In genomic region chr7:99828083-99828570, GRCm38 (mm10) we compare ENCODE assay signal across 8 mouse cellular contexts. TPM values are rescaled to one million over a fixed set of nuclear protein-coding genes. Genes with fewer than 3 reads are reported as not detected.
DNase-seq lines count a peak whose midpoint lies in the region; ATAC-seq and TF ChIP-seq lines count a peak whose summit lies in the region.

Neu3 (minus strand) TSS chr7:99828417.

- H3K9ac ChIP-seq in heart, embryonic 11.5 days (ENCODE audit: low read depth, low read length): peak within 1 kb of the TSS; percentile 84
- H3K9ac ChIP-seq in kidney, embryonic 16.5 days (replicated peaks; ENCODE audit: low read length): peak within 1 kb of the TSS; percentile 69
- H3K9ac ChIP-seq in liver, adult 2 months (ENCODE audit: low read depth, low read length): peak within 1 kb of the TSS; percentile 69

- peaks cover 55% of the 10 kb centered on the region for H3K4me1 ChIP-seq in erythroblast, embryonic 14.5 days (ENCODE audit: control insufficient read depth)
- H3K4me1 ChIP-seq in heart, embryonic 11.5 days (ENCODE audit: control insufficient read depth, insufficient read depth, low read length): peaks cover 21% of the 10 kb centered on the region
- peaks cover 3% of the 10 kb centered on the region; the same call in 1 of the 2 replicates for H3K4me1 ChIP-seq in kidney, embryonic 16.5 days (ENCODE audit: insufficient read depth, low read length)
- peaks cover 4% of the 10 kb centered on the region; the same call in 1 of the 2 replicates for H3K4me1 ChIP-seq in liver, adult 2 months (ENCODE audit: control insufficient read depth, insufficient read depth, low read length)

- peak within 1 kb of the TSS; percentile 69 for H3K4me2 ChIP-seq in heart, embryonic 11.5 days
- peak within 1 kb of the TSS; percentile 55 for H3K4me2 ChIP-seq in kidney, embryonic 16.5 days (replicated peaks; ENCODE audit: low read depth, low read length)
- peak within 1 kb of the TSS; percentile 90 for H3K4me2 ChIP-seq in myocyte (ENCODE audit: low read depth)

- H3ac ChIP-seq in C2C12 (ENCODE audit: control insufficient read depth, insufficient read length, low read depth) (peak within 1 kb of the TSS; percentile 67), myocyte (ENCODE audit: control insufficient read depth, insufficient read length) (no peak within 1 kb of the TSS)

- under 1% methylated on average over 26 of the region's 26 CpGs for WGBS in heart, embryonic 11.5 days (ENCODE audit: insufficient replicate concordance)
- under 1% methylated on average over 26 of the region's 26 CpGs for WGBS in kidney, embryonic 16.5 days
- WGBS in liver, adult 2 months: under 1% methylated on average over 26 of the region's 26 CpGs

- no peaks in the 10 kb centered on the region for H3K27me3 ChIP-seq in C2C12 (ENCODE audit: control insufficient read depth, insufficient read depth, insufficient read length)
- H3K27me3 ChIP-seq in erythroblast, embryonic 14.5 days (ENCODE audit: control insufficient read depth): no peaks in the 10 kb centered on the region
- H3K27me3 ChIP-seq in heart, embryonic 11.5 days (ENCODE audit: control insufficient read depth, insufficient read depth, low read length): no peaks in the 10 kb centered on the region; the same call in 1 of the 2 replicates
- no peaks in the 10 kb centered on the region for H3K27me3 ChIP-seq in kidney, embryonic 16.5 days (ENCODE audit: insufficient read depth, low read length)
- no peaks in the 10 kb centered on the region for H3K27me3 ChIP-seq in liver, adult 2 months (ENCODE audit: control insufficient read depth, insufficient read depth, low read length)
- no peaks in the 10 kb centered on the region for H3K27me3 ChIP-seq in myocyte (ENCODE audit: control insufficient read depth, insufficient read depth, insufficient read length)
- no peaks in the 10 kb centered on the region for H3K27me3 ChIP-seq in splenic B cell, adult 2 months (ENCODE audit: control insufficient read depth, insufficient read depth, low read length, poor library complexity, severe bottlenecking)

- H3K27ac ChIP-seq in heart, embryonic 11.5 days (ENCODE audit: low read depth, low read length): peak within 1 kb of the TSS; percentile 92
- H3K27ac ChIP-seq in kidney, embryonic 16.5 days (ENCODE audit: low read length): peak within 1 kb of the TSS; percentile 80
- peak within 1 kb of the TSS; percentile 64 for H3K27ac ChIP-seq in liver, adult 2 months (replicated peaks; ENCODE audit: insufficient read depth, low read depth, low read length)

- H3K36me3 ChIP-seq in C2C12 (ENCODE audit: control insufficient read depth, insufficient read depth) (no peaks in the 10 kb centered on the region), myocyte (ENCODE audit: control insufficient read depth, insufficient read depth) (no peaks in the 10 kb centered on the region)
- H3K36me3 ChIP-seq in erythroblast, embryonic 14.5 days (ENCODE audit: control insufficient read depth): peaks cover 32% of the 10 kb centered on the region
- no peaks in the 10 kb centered on the region for H3K36me3 ChIP-seq in heart, embryonic 11.5 days (ENCODE audit: control insufficient read depth, insufficient read depth, low read length)
- H3K36me3 ChIP-seq in kidney, embryonic 16.5 days (ENCODE audit: insufficient read depth, low read length): no peaks in the 10 kb centered on the region
- H3K36me3 ChIP-seq in liver, adult 2 months (ENCODE audit: control insufficient read depth, insufficient read depth, low read length): no peaks in the 10 kb centered on the region
- H3K36me3 ChIP-seq in splenic B cell, adult 2 months (ENCODE audit: control insufficient read depth, insufficient read depth, low read length, poor library complexity, severe bottlenecking): no peaks in the 10 kb centered on the region

- no peaks in the 10 kb centered on the region for H3K9me3 ChIP-seq in erythroblast, embryonic 14.5 days (ENCODE audit: control insufficient read depth, low read length)
- no peaks in the 10 kb centered on the region for H3K9me3 ChIP-seq in heart, embryonic 11.5 days (replicated peaks; ENCODE audit: control insufficient read depth, low read length)
- H3K9me3 ChIP-seq in kidney, embryonic 16.5 days (ENCODE audit: low read length): no peaks in the 10 kb centered on the region

- no peaks in the 10 kb centered on the region for H3K79me3 ChIP-seq in C2C12 (ENCODE audit: low read depth)

- no peak for TF ChIP-seq POLR2A in brain, embryonic 14.5 days (IDR thresholded peaks at IDR 0.05; ENCODE audit: borderline replicate concordance, extremely low read depth, insufficient read depth, insufficient read length, poor library complexity, severe bottlenecking)
- no peak for TF ChIP-seq POLR2A in liver, adult 2 months (IDR thresholded peaks at IDR 0.05; ENCODE audit: extremely low read depth, insufficient read depth, low read length)
- TF ChIP-seq POLR2A in myocyte (IDR thresholded peaks at IDR 0.05; ENCODE audit: insufficient read length, low read depth): peak; percentile 80

- peak; percentile 93 for DNase-seq in brain, embryonic 14.5 days (ENCODE audit: low read depth)
- DNase-seq in liver, adult 2 months (ENCODE audit: extremely low read depth, low read depth, low spot score): peak; percentile 89
- DNase-seq in splenic B cell, adult 2 months (ENCODE audit: low read depth, low spot score): peak; percentile 87

- peak within 1 kb of the TSS; percentile 22 for H3K4me3 ChIP-seq in C2C12 (ENCODE audit: insufficient read depth, poor library complexity, severe bottlenecking)
- peak within 1 kb of the TSS; percentile 68 for H3K4me3 ChIP-seq in erythroblast, embryonic 14.5 days (replicated peaks)
- H3K4me3 ChIP-seq in heart, embryonic 11.5 days (ENCODE audit: low read depth, low read length): peak within 1 kb of the TSS; percentile 66
- peak within 1 kb of the TSS; percentile 55 for H3K4me3 ChIP-seq in kidney, embryonic 16.5 days (ENCODE audit: low read length)
- H3K4me3 ChIP-seq in liver, adult 2 months (ENCODE audit: insufficient read depth, low read depth, low read length): peak within 1 kb of the TSS; percentile 74
- H3K4me3 ChIP-seq in myocyte: peak within 1 kb of the TSS; percentile 26

- no peak for TF ChIP-seq CTCF in C2C12 (IDR thresholded peaks at IDR 0.05; ENCODE audit: control insufficient read depth, insufficient read depth, insufficient read length)
- no peak for TF ChIP-seq CTCF in brain, embryonic 14.5 days (IDR thresholded peaks at IDR 0.05; ENCODE audit: borderline replicate concordance, extremely low read depth, insufficient read depth, insufficient read length)
- peak; percentile 24; the same call in 1 of the 2 replicates for TF ChIP-seq CTCF in liver, adult 2 months (IDR thresholded peaks at IDR 0.05; ENCODE audit: low read depth, low read length)

- ATAC-seq in heart, embryonic 11.5 days (replicated peaks; ENCODE audit: insufficient number of reproducible peaks, low FRiP score, low TSS enrichment): peak; percentile 94
- ATAC-seq in kidney, embryonic 16.5 days (ENCODE audit: low FRiP score, low TSS enrichment): peak; percentile 100

- H3K79me2 ChIP-seq in C2C12 (ENCODE audit: control insufficient read depth, insufficient read depth) (no peaks in the 10 kb centered on the region), myocyte (ENCODE audit: control insufficient read depth, insufficient read depth) (no peaks in the 10 kb centered on the region)
- no peaks in the 10 kb centered on the region for H3K79me2 ChIP-seq in liver, adult 2 months (ENCODE audit: control insufficient read depth, insufficient read depth, low read length)

TF ChIP-seq in C2C12, 6 proteins besides CTCF, POLR2A, EP300 and RAD21:
- no peak for TF ChIP-seq FOSL1 (IDR thresholded peaks at IDR 0.05; ENCODE audit: insufficient read depth, low read length, poor library complexity, severe bottlenecking)
- no peak for TF ChIP-seq MYOD1 (IDR thresholded peaks at IDR 0.05; ENCODE audit: control insufficient read depth, insufficient read length, low read depth)
- no peak for TF ChIP-seq MYOG (IDR thresholded peaks at IDR 0.05; ENCODE audit: control insufficient read depth, extremely low read depth, insufficient read length)

TF ChIP-seq in myocyte, 11 proteins besides CTCF, POLR2A, EP300 and RAD21:
- peak; percentile 56 for TF ChIP-seq POLR2AphosphoS2 (IDR thresholded peaks at IDR 0.05; ENCODE audit: insufficient read length, low read depth)
- TF ChIP-seq TCF12 (IDR thresholded peaks at IDR 0.05; ENCODE audit: insufficient read depth, poor library complexity, severe bottlenecking): no peak
- no peak for TF ChIP-seq TCF3 (IDR thresholded peaks at IDR 0.05; ENCODE audit: insufficient read length, low read depth)
- no peak for TF ChIP-seq MAX (IDR thresholded peaks at IDR 0.05; ENCODE audit: low read depth)
- TF ChIP-seq SRF (IDR thresholded peaks at IDR 0.05; ENCODE audit: control insufficient read depth, insufficient read length, low read depth): no peak

RNA-seq across cellular contexts. Expression of gene Neu3, which starts in this region (rescaled TPM):
- polyA plus RNA-seq in C2C12 (2012; fragmentation: generic; extraction: Trizol) (0.75 TPM), myocyte (2012; fragmentation: generic; extraction: Trizol) (0.88 TPM)
- polyA plus RNA-seq in brain, embryonic 14.5 days (2012; rRNA removed): 1.7 and 2.2 TPM in 2 replicates
- polyA plus RNA-seq in erythroblast, embryonic 14.5 days (2012): 0.39 and 0.51 TPM in 2 replicates
- 2.9 and 3.2 TPM in 2 replicates for polyA plus RNA-seq in heart, embryonic 11.5 days (2014; fragmentation: Nextera tagmentation; extraction: Ambion mirVana)
- polyA plus RNA-seq in kidney, embryonic 16.5 days (2015; fragmentation: Nextera tagmentation; extraction: Ambion mirVana): 3.0 and 3.5 TPM in 2 replicates
- total RNA-seq in liver, adult 2 months (2014; rRNA removed): 0.46 and 1.0 TPM in 2 replicates
- 0.69 and 1.7 TPM in 2 replicates for polyA plus RNA-seq in liver, adult 2 months (2012; rRNA removed)

Comparison
In these comparisons a context has a peak if more than half of its experiments do, and no peak if none do; other contexts are left out.
1. Peak in every context shown above with its lines: DNase-seq, ATAC-seq, H3K4me3 ChIP-seq and H3K27ac ChIP-seq.
2. H3K4me3 ChIP-seq: peak in every context shown above with its lines; median percentile 74 in liver, adult 2 months; 68 in erythroblast, embryonic 14.5 days; 66 in heart, embryonic 11.5 days; 55 in kidney, embryonic 16.5 days; 26 in myocyte; 22 in C2C12.